Mouse (Mus musculus) midbrain, embryonic 13.5 days (tissue): ENCODE data around the gene Fsip1. TPM values are rescaled to one million over a fixed set of nuclear protein-coding genes. Genes with fewer than 3 reads are reported as not detected.

Source experiments
- ATAC-seq: fragments of 200-750 bp; cut with Nextera tagmentation; 2 replicates; pipeline ENCODE4 v1.8.0; 2017; ENCODE audit warnings: mild to moderate bottlenecking, moderate TSS enrichment, moderate library complexity
- H3K27ac ChIP-seq: fragments of 300-500 bp; sonication (generic); 2 replicates; pipeline ENCODE4 v1.5.1; 2015; ENCODE audit warnings: inconsistent platforms, mild to moderate bottlenecking, moderate library complexity
- H3K27me3 ChIP-seq: fragments of 300-500 bp; sonication (generic); 2 replicates; pipeline ENCODE4 v1.6.1; 2015; ENCODE audit warnings: mild to moderate bottlenecking, inconsistent platforms
- H3K36me3 ChIP-seq: fragments of 300-500 bp; sonication (generic); 2 replicates; pipeline ENCODE4 v1.6.1; 2015; ENCODE audit warnings: mild to moderate bottlenecking, inconsistent platforms
- H3K4me1 ChIP-seq: fragments of 300-500 bp; sonication (generic); replicated peaks from 2 replicates; pipeline ENCODE4 v1.6.1; 2015; ENCODE audit warnings: inconsistent platforms
- H3K4me2 ChIP-seq: fragments of 300-500 bp; sonication (generic); replicated peaks from 2 replicates; pipeline ENCODE4 v1.6.1; 2015; ENCODE audit warnings: moderate library complexity, mild to moderate bottlenecking, inconsistent platforms
- H3K4me3 ChIP-seq: fragments of 300-500 bp; sonication (generic); replicated peaks from 2 replicates; pipeline ENCODE4 v1.5.1; 2015; ENCODE audit warnings: mild to moderate bottlenecking, inconsistent platforms
- H3K9ac ChIP-seq: fragments of 300-500 bp; sonication (generic); replicated peaks from 2 replicates; pipeline ENCODE4 v1.6.1; 2015; ENCODE audit warnings: mild to moderate bottlenecking, inconsistent platforms
- H3K9me3 ChIP-seq: fragments of 300-500 bp; sonication (generic); 2 replicates; pipeline ENCODE4 v1.6.1; 2016; ENCODE audit warnings: mild to moderate bottlenecking, inconsistent platforms
- WGBS: fragments of 180-500 bp; shearing (Covaris S2); methylation state at CpG from one replicate; pipeline ENCODE4 v1.1.7; 2015; 5-methylcytosine and 5-hydroxymethylcytosine counted together
- polyA plus RNA-seq: library from polyadenylated mRNA; unstranded; fragments of >200 nt; fragmentation: Nextera tagmentation; extraction: Ambion mirVana; gene quantifications from 2 replicates; pipeline ENCODE4 v1.2.1, GENCODE M21; 2015

Gene Fsip1
- polyA plus RNA-seq, 1 experiment from 2014 or later: 1.6 TPM

DNA sequence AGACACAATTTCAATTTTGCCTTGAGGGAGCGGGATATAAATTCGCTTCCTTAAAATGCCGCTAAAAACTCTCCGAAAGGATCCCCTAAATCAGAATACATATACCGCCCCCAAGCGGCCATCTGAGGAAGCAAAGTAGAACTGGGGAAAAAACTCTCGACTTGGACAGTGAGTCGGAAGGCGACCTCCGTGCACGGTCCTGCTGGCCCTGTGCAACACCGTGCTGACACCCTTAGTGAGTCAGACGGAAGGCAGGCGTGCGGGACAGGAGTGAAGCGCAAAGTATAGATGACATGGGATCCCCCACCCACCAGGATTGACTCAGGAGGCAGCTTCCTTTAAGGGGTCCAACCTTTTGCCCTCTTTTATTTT is 145.7 kb downstream of the Fsip1 start:
- peak overlapping the region; percentile 50 for H3K4me3 ChIP-seq
- no peak overlapping the region for H3K27ac ChIP-seq
- H3K4me2 ChIP-seq: peak overlapping the region; percentile 91
- H3K9ac ChIP-seq: peak overlapping the region; percentile 66
- H3K36me3 ChIP-seq: no peaks in the 10 kb centered on the region
- peaks cover 31% of the 10 kb centered on the region for H3K27me3 ChIP-seq
- ATAC-seq: peak; percentile 89
- WGBS: under 1% methylated on average over 16 of the region's 16 CpGs
- H3K4me1 ChIP-seq: peaks cover 36% of the 10 kb centered on the region
- no peaks in the 10 kb centered on the region for H3K9me3 ChIP-seq

DNA sequence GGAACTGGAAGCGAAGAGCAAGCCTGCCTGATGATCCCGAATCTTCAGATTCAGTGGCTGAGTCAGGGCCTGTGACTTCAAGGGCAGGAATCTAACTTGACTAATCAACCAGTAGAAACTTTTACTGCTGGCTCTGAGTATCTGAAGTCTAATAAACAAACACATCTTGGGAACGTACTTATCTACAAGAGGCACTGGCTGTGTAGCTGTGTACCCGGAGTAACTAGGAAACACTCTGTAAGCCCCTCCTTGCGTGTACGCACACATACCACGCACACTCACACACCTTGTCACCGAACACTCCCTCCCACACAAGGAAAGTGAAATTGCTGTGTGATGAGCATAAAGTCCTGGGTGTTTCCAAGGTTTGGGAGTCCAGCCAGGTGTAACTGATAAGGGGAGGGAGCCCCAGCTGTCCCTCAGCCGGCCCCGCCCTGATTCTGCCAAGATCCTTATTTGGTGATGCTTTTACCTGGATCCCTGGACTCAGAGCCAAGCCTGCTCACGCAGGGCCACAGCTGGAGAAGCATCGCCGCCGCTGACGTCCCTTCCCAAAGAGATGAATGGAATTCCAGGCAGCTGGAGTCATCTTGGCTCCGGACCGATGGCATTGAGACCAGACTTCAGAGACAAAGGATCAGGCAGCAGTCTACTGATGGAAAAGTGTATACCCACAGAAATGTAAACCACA is 146.4 kb downstream of the Fsip1 start:
- Histone ChIP-seq H3K36me3 (no peaks in the 10 kb centered on the region), H3K4me2 (peak overlapping the region; percentile 91), H3K9me3 (no peaks in the 10 kb centered on the region), H3K4me1 (peaks cover 31% of the 10 kb centered on the region), H3K4me3 (peak overlapping the region; percentile 50), H3K27ac (no peak overlapping the region), H3K9ac (0 out of 2 replicates have a peak overlapping the region, but pooled peaks have one; percentile 47), H3K27me3 (peaks cover 31% of the 10 kb centered on the region)
- ATAC-seq: peak; percentile 44; the same call in 1 of the 2 replicates
- 33% methylated on average over 17 of the region's 17 CpGs for WGBS

DNA sequence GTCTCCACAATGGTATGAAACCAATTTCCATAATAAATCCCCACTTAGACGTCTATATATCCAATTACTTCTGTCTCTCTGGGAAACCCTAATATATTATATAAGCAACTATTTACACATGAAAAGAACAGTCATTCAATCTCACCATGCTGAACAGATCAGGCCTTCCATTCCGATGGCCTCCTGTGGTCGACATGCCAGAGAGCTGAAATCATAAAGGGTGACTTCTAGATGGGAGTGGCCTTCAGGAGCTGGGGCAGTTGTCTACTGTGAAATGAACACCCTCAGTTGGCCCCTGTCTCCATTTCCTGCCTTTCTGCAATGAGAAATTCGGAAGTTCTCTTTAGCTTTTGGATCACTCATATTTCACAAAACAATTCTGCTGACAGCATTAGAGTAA is 154.6 kb downstream of the Fsip1 start:
- Histone ChIP-seq H3K27ac (no peak overlapping the region), H3K4me1 (no peaks in the 10 kb centered on the region), H3K9me3 (no peaks in the 10 kb centered on the region), H3K4me3 (no peak overlapping the region), H3K9ac (no peak overlapping the region), H3K36me3 (no peaks in the 10 kb centered on the region), H3K4me2 (no peak overlapping the region), H3K27me3 (no peaks in the 10 kb centered on the region)
- 42% methylated on average over 4 of the region's 4 CpGs for WGBS
- ATAC-seq: no peak

DNA sequence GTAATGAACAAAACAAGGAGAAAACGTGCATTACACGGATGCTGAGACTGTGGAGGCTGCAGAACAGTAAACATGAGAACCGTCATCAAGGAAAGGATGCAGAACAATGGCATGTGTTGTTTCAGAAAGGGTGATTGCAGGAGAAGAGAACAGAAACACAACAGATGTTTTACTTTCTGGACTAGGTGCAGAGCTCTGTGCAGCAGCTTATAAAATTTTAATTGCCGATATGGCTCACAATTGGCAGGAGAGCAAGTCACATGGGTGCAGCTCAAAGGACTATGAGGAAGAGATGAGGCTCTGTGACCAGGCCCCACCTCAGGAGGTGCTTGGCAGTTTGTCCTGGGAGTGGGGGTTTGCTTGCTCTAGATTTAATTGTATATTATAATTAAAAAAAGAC is 157.7 kb downstream of the Fsip1 start:
- no peak overlapping the region for H3K27ac ChIP-seq
- H3K36me3 ChIP-seq: no peaks in the 10 kb centered on the region
- ATAC-seq: no peak

DNA sequence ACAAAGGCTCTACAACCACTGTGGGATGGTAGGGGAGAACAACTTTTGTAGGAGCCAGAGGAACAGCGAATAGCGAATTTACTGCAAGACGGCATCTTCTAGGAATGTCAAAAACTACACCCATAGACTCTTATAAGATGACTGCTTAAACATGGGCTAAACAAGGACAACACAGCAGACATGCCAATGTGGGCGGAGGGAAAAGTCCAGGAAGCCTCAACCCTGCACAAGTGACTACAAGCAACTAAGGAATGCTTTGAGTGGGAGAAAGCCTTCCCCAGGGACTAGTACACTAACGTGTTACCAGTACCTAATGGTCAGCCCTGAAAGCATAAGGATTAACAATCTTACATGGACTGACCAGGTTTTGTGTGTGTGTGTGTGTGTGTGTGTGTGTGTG is 165.5 kb downstream of the Fsip1 start:
- Histone ChIP-seq H3K4me2 (no peak overlapping the region), H3K9ac (no peak overlapping the region), H3K27me3 (no peaks in the 10 kb centered on the region), H3K36me3 (no peaks in the 10 kb centered on the region), H3K4me1 (no peaks in the 10 kb centered on the region), H3K4me3 (no peak overlapping the region), H3K27ac (no peak overlapping the region), H3K9me3 (no peaks in the 10 kb centered on the region)
- WGBS: 93% methylated on average over 5 of the region's 5 CpGs
- ATAC-seq: no peak

More for the DNA sequence above, 157.7 kb downstream of the Fsip1 start:
- H3K4me3 ChIP-seq: no peak overlapping the region
- H3K4me1 ChIP-seq: no peaks in the 10 kb centered on the region
- no peak overlapping the region for H3K4me2 ChIP-seq
- H3K9ac ChIP-seq: no peak overlapping the region
- no peaks in the 10 kb centered on the region for H3K9me3 ChIP-seq
- H3K27me3 ChIP-seq: no peaks in the 10 kb centered on the region
- 72% methylated on average over 4 of the region's 4 CpGs for WGBS

DNA sequence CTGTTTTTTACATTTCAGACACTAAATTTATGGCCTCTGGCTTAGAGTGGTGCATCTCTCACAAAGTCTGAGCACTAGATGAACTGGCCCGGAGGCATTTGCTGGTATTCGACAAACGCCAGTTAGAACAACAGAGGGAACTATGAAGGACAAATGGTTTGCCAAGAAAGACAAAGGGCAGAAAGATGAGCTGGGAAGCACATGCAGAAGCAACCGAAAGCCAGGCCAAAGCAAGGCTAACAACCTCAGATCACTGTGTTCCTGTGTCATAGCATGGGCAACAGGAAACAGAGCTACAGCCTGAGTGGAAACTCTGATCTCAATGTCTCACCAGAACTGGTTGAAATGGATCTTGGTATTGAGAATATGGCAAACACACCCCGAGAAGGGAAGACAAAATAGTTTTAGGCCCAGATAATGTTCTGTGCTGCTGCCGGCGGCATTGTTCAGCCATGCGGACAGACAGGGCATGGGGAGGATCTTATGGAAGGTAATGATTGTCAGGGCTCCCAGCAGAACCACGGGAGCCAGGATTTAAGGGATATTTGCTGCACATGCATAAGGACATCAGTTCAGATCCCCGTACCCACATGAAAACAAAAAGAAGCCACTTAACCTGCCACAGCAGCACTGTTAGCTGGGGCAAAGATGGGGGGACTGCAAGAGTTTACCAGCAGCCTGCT is 169.6 kb downstream of the Fsip1 start:
- Histone ChIP-seq H3K9ac (no peak overlapping the region), H3K27me3 (no peaks in the 10 kb centered on the region), H3K4me3 (no peak overlapping the region), H3K36me3 (no peaks in the 10 kb centered on the region), H3K4me1 (no peaks in the 10 kb centered on the region), H3K27ac (no peak overlapping the region), H3K9me3 (no peaks in the 10 kb centered on the region), H3K4me2 (no peak overlapping the region)
- WGBS: 74% methylated on average over 10 of the region's 10 CpGs
- ATAC-seq: no peak

DNA sequence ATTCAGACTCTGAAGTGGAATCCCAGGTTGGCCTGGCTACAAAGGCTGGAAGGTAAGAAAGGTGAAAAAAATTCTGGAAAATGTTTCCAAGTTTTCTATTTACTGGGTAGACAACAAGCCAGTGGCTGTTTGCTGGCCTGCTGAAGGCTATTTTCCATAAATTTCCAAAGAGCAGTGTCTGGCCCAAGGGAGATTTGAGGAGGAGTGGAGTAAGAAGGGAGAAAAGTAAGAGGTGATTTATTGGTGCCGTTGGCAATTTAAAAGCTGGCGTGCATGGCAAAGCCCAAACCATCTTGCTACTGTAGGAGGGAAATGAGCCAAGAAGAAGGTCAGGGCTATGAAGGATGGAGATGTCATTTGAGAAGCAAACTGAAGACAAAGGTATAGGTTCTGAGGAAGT is 171.1 kb downstream of the Fsip1 start:
- no peak overlapping the region for H3K9ac ChIP-seq
- no peak for ATAC-seq
- H3K9me3 ChIP-seq: no peaks in the 10 kb centered on the region
- WGBS: 92% methylated on average over 2 of the region's 2 CpGs
- no peak overlapping the region for H3K27ac ChIP-seq
- H3K27me3 ChIP-seq: no peaks in the 10 kb centered on the region
- no peak overlapping the region for H3K4me3 ChIP-seq
- H3K4me2 ChIP-seq: no peak overlapping the region
- H3K36me3 ChIP-seq: no peaks in the 10 kb centered on the region
- no peaks in the 10 kb centered on the region for H3K4me1 ChIP-seq

DNA sequence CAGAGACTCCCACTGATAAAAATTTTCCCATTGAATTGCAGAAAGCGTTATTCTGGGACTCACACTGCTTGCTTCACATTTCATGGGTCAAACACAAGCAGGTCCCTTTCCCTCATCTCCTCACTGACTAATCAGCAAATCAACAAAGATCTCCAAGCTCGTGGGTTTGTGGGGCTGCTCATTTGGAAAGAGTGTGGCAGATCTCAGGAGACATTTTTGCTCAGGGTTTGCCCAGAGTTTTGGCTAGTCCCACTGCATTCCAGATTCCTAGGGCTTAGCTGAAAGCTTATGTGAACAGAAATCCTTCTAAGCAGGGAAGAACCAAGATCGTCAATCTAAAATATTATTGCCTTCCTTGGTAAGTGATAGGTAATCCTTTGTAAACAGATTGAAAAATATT is 172.1 kb downstream of the Fsip1 start:
- Histone ChIP-seq H3K27me3 (no peaks in the 10 kb centered on the region), H3K9ac (no peak overlapping the region), H3K27ac (no peak overlapping the region), H3K4me3 (no peak overlapping the region), H3K4me2 (no peak overlapping the region), H3K36me3 (no peaks in the 10 kb centered on the region), H3K9me3 (no peaks in the 10 kb centered on the region), H3K4me1 (no peaks in the 10 kb centered on the region)
- ATAC-seq: no peak
- WGBS: 87% methylated on average over 3 of the region's 3 CpGs

DNA sequence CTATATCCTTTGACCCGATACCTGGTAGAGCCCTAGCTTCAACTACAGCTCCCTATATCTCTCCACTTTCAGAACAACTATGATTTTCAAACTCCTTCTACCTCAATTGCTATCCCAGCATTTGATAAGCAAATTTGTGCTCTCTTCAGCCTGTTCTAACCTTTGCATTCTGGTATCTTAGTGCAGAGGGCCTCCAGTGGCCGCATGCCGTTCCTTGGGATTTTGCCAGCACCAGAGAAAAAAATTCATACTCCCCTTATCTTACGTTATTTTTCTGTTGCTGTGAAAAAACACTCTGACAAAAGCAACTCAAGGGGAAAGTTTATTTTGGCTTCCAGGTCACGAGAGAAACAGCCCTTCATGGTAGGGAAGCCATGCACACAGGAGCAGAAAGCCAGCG is 173.1 kb downstream of the Fsip1 start:
- no peaks in the 10 kb centered on the region for H3K9me3 ChIP-seq
- no peak overlapping the region for H3K4me2 ChIP-seq
- no peak for ATAC-seq
- no peaks in the 10 kb centered on the region for H3K27me3 ChIP-seq
- no peaks in the 10 kb centered on the region for H3K36me3 ChIP-seq
- H3K27ac ChIP-seq: no peak overlapping the region
- no peak overlapping the region for H3K4me3 ChIP-seq
- H3K4me1 ChIP-seq: no peaks in the 10 kb centered on the region
- H3K9ac ChIP-seq: no peak overlapping the region
- 92% methylated on average over 6 of the region's 6 CpGs for WGBS

DNA sequence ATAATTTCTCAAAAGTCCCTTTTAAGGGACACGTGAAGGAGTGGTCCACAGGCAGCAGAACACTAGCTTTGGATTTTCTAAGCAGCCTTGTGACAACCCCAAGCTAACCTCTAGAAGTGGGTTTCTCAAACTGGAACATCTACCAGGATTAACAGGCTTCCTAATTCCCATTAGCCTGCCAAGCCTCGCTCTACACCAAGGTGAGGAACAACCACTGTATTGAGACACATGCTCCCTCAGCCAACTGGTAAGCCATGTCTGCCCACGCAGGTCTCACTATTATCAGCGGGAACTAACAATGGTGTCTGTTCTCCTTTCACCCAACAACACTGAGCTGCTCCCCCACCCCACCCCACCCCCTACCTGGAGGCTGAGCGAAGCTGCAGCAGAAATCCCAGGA is 175.2 kb downstream of the Fsip1 start:
- 78% methylated on average over 5 of the region's 5 CpGs for WGBS
- H3K27me3 ChIP-seq: no peaks in the 10 kb centered on the region
- H3K4me3 ChIP-seq: no peak overlapping the region
- H3K9ac ChIP-seq: no peak overlapping the region
- no peak overlapping the region for H3K4me2 ChIP-seq
- H3K4me1 ChIP-seq: no peaks in the 10 kb centered on the region
- no peak overlapping the region for H3K27ac ChIP-seq
- ATAC-seq: no peak
- no peaks in the 10 kb centered on the region for H3K9me3 ChIP-seq
- no peaks in the 10 kb centered on the region for H3K36me3 ChIP-seq
